Mouse (Mus musculus) hindbrain, embryonic 13.5 days (tissue): Measurements from ENCODE around the gene Meltf. TPM values are rescaled to one million over a fixed set of nuclear protein-coding genes. Genes with fewer than 3 reads are reported as not detected.
A peak's percentile ranks its signal among the peaks of the same experiment; 100 is the strongest.

Experiments
- ATAC-seq: fragments of 200-750 bp; cut with Nextera tagmentation; 2 replicates; pipeline ENCODE4 v1.8.0; 2017; ENCODE audit warnings: moderate TSS enrichment; ENCODE audit not compliant: low FRiP score
- H3K27ac ChIP-seq: fragments of 300-500 bp; sonication (generic); 2 replicates; pipeline ENCODE4 v1.5.1; 2015; ENCODE audit warnings: inconsistent platforms, mild to moderate bottlenecking, moderate library complexity
- H3K27me3 ChIP-seq: fragments of 300-500 bp; sonication (generic); 2 replicates; pipeline ENCODE4 v1.6.1; 2015; ENCODE audit warnings: mild to moderate bottlenecking, inconsistent platforms
- H3K36me3 ChIP-seq: fragments of 300-500 bp; sonication (generic); 2 replicates; pipeline ENCODE4 v1.6.1; 2015; ENCODE audit warnings: mild to moderate bottlenecking, inconsistent platforms
- H3K4me1 ChIP-seq: fragments of 300-500 bp; sonication (generic); replicated peaks from 2 replicates; pipeline ENCODE4 v1.6.1; 2015; ENCODE audit warnings: inconsistent platforms
- H3K4me2 ChIP-seq: fragments of 300-500 bp; sonication (generic); 2 replicates; pipeline ENCODE4 v1.6.1; 2015; ENCODE audit warnings: inconsistent platforms, mild to moderate bottlenecking, moderate library complexity
- H3K4me3 ChIP-seq: fragments of 300-500 bp; sonication (generic); 2 replicates; pipeline ENCODE4 v1.5.1; 2015; ENCODE audit warnings: mild to moderate bottlenecking, inconsistent platforms
- H3K9ac ChIP-seq: fragments of 300-500 bp; sonication (generic); 2 replicates; pipeline ENCODE4 v1.6.1; 2015; ENCODE audit warnings: mild to moderate bottlenecking, inconsistent platforms
- H3K9me3 ChIP-seq: fragments of 300-500 bp; sonication (generic); 2 replicates; pipeline ENCODE4 v1.6.1; 2016; ENCODE audit warnings: inconsistent platforms
- WGBS: fragments of 180-500 bp; shearing (Covaris S2); methylation state at CpG from one replicate; pipeline ENCODE4 v1.1.7; 2015; 5-methylcytosine and 5-hydroxymethylcytosine counted together
- polyA plus RNA-seq: library from polyadenylated mRNA; unstranded; fragments of >200 nt; fragmentation: Nextera tagmentation; extraction: Ambion mirVana; gene quantifications from 2 replicates; pipeline ENCODE4 v1.2.1, GENCODE M21; 2015

Gene Meltf
- polyA plus RNA-seq, 1 experiment from 2014 or later = 0.22 TPM

DNA sequence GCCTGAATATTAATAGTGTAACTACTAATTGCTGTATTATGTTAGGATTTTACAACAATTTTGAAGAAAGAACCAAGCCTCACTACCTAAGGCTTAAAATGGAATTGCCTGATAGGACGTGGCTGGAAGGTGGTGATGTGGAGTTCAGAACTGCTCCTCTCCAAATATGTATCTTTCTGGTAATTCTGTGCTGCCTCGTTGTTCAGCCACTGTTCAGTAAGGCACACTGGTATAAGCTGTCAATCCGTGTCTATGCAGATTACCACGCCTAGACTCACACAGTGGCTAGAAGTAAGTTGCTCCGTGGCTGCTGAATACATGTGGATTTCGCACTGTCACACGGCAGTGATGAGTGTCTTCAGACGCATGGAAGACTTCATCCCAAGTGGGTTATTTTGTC is 4.9 kb upstream of the Meltf start:
- peaks cover 2% of the 10 kb centered on the region for H3K4me1 ChIP-seq
- ATAC-seq = no peak
- H3K9ac ChIP-seq = no peak overlapping the region
- no peak overlapping the region for H3K27ac ChIP-seq
- H3K4me3 ChIP-seq = no peak overlapping the region
- H3K27me3 ChIP-seq = 0 out of 2 replicates have a peak, but pooled peaks cover under 1% of the 10 kb centered on the region
- H3K9me3 ChIP-seq = no peaks in the 10 kb centered on the region
- 86% methylated on average over 8 of the region's 8 CpGs for WGBS
- peaks cover 22% of the 10 kb centered on the region for H3K36me3 ChIP-seq
- H3K4me2 ChIP-seq = no peak overlapping the region

DNA sequence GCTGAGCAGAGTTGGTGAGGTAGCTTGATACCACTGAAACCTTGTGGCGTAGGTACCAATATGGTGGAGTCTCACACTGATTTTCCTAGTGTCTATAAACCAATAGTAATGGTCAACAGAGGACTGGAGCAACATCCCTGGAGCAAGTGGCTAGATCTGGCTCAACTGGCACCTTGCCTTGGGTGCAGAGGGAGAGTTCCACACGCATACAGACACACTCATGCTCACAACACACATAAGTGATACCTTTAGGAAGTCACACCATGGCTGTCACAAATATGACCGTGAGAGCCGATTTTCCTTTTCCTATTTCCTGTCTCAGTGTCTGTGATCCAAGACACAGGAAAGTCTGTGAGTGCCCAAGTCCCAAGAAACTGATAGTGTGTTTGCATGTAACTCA is 3.2 kb upstream of the Meltf start:
- WGBS = 95% methylated on average over 4 of the region's 4 CpGs
- H3K27ac ChIP-seq = no peak overlapping the region
- 0 out of 2 replicates have a peak, but pooled peaks cover 7% of the 10 kb centered on the region for H3K27me3 ChIP-seq
- H3K9ac ChIP-seq = no peak overlapping the region
- peaks cover 22% of the 10 kb centered on the region for H3K36me3 ChIP-seq
- H3K4me3 ChIP-seq = no peak overlapping the region
- H3K4me2 ChIP-seq = no peak overlapping the region
- ATAC-seq = no peak
- H3K4me1 ChIP-seq = peaks cover 5% of the 10 kb centered on the region
- H3K9me3 ChIP-seq = no peaks in the 10 kb centered on the region

DNA sequence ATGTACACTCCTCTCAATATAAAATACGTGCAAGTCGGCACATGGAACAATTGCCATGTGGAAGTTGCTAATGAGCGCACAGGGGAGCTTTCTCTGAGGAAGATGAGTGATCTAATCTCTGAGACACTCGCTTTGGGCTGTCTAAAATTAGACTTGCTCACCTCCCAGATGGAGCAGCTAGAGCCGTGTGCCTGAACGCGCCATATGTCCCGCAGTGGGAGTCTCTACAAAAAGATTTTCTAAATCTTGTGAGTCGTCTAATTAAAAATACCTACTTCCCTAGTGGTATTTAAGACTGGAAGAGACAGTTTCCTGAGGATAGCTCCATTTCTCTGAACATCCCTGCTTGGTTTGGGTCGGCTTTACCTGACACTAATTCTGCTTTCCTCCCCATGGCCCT is 2.2 kb upstream of the Meltf start:
- no peak for ATAC-seq

DNA sequence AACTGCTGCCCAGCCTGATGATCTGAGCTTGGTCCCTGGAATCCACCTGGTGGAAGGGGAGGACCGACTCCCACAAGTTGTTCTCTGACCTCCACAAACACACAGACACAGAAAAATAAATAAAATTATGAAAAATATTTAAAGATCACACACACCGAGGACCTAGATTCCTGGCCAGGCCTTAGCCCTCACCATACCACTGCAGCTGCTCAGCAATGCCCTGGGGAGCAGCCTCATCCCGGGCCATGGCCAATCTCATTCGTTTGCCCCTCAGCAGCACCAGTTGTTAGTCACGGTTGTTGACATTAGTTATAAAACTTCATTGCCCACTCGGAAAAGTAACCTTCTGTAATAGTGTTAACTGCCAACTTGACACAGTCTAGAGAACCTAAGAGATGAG is 558 bp upstream of the Meltf start:
- H3K9ac ChIP-seq = no peak overlapping the region
- H3K4me1 ChIP-seq = peaks cover 9% of the 10 kb centered on the region
- ATAC-seq = no peak
- peaks cover 15% of the 10 kb centered on the region for H3K36me3 ChIP-seq
- no peak overlapping the region for H3K4me2 ChIP-seq
- H3K27me3 ChIP-seq = 0 out of 2 replicates have a peak, but pooled peaks cover 7% of the 10 kb centered on the region
- 69% methylated on average over 6 of the region's 6 CpGs for WGBS
- no peaks in the 10 kb centered on the region for H3K9me3 ChIP-seq
- no peak overlapping the region for H3K27ac ChIP-seq
- H3K4me3 ChIP-seq = no peak overlapping the region

More for the DNA sequence above, 2.2 kb upstream of the Meltf start:
- Histone ChIP-seq H3K9me3 (no peaks in the 10 kb centered on the region), H3K4me2 (no peak overlapping the region), H3K9ac (no peak overlapping the region), H3K4me1 (peaks cover 5% of the 10 kb centered on the region), H3K4me3 (no peak overlapping the region), H3K27ac (no peak overlapping the region), H3K27me3 (0 out of 2 replicates have a peak, but pooled peaks cover 7% of the 10 kb centered on the region), H3K36me3 (peaks cover 19% of the 10 kb centered on the region)
- 77% methylated on average over 10 of the region's 10 CpGs for WGBS

DNA sequence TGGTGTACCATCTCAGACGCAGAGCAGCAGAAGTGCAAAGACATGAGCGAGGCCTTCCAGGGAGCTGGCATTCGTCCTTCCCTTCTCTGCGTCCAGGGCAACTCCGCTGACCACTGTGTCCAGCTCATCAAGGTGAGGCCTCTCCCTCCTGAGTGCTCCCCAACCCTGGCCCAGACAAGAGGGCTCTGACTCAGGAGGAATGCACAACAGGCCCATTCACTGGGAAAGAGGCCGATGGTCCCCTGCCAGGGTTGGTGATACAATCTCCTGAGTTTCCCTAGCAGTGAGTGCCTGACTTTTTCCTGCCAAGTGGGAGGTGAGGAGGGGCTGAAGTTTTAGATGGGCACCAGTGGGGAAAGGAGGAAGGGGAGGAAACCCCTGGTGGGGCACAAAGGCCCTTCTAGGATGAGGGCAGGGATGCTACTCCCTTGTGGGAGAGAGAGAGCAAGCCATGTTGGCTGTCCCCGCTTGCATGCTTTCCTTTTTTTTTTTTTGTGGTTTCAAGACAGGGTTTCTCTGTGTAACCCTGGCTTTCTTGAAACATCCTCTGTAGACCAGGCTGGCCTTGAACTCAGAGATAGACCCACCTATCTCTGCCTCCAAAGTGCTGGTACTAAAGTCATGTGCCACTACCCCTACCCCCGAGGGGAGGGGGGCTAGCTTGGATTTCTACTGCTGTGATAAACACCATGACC is 1.7 kb downstream of the Meltf start:
- no peaks in the 10 kb centered on the region for H3K36me3 ChIP-seq
- no peaks in the 10 kb centered on the region for H3K9me3 ChIP-seq
- no peak overlapping the region for H3K4me2 ChIP-seq
- no peak overlapping the region for H3K9ac ChIP-seq
- ATAC-seq = no peak
- H3K4me1 ChIP-seq = peaks cover 21% of the 10 kb centered on the region
- 86% methylated on average over 8 of the region's 8 CpGs for WGBS
- H3K27me3 ChIP-seq = 0 out of 2 replicates have a peak, but pooled peaks cover 11% of the 10 kb centered on the region
- H3K4me3 ChIP-seq = no peak overlapping the region
- H3K27ac ChIP-seq = no peak overlapping the region

DNA sequence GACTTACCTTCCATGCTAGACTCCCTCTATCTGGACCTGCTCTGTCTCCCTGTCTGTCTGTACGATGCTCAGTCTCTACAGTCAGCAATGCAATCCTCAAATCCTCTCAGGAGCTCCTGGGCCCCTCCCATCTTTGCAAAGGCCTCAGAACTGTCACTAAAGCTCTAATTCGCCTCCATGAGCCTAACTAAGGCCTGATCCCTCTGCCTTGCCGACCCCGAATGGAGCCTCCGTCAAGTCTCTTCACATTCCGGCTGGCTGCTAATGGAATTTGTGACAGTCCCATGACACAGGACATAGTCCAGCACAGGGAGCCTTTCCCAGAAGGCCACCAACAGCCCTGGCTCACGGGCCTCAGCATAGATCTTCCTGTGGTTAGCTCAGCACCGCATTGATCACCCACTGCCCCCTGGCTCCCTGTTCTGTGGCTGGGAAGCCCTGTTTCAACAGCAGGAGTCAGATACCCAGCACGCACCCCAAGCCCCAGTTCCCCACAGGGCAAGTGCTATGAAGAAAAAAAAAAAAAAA is 3.8 kb downstream of the Meltf start:
- H3K9me3 ChIP-seq = no peaks in the 10 kb centered on the region
- no peaks in the 10 kb centered on the region for H3K36me3 ChIP-seq
- H3K4me3 ChIP-seq = no peak overlapping the region
- H3K4me1 ChIP-seq = peaks cover 21% of the 10 kb centered on the region
- 0 out of 2 replicates have a peak, but pooled peaks cover 11% of the 10 kb centered on the region for H3K27me3 ChIP-seq
- no peak for ATAC-seq
- no peak overlapping the region for H3K9ac ChIP-seq
- H3K27ac ChIP-seq = no peak overlapping the region
- WGBS = 64% methylated on average over 9 of the region's 9 CpGs
- H3K4me2 ChIP-seq = no peak overlapping the region

DNA sequence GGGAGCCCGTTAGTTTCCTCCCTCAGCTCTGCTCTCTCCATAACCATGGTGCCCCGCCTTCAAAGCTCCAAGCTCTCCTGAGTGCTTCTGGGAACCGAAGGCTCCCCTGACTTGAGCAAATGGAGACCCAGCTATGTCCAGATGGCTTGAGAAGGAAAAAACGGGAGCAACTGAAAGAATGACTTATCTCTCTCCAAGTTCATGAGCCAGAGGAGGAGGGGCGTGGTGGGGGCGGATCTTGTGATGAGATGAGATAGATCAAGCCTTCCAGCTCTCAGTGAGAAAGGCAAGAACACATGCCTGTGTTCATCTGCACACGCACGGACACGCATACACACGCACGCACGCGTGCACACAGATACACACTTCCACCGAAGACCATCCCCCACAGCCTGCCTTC is 4.7 kb downstream of the Meltf start:
- no peak overlapping the region for H3K4me2 ChIP-seq
- ATAC-seq = no peak
- WGBS = 72% methylated on average over 14 of the region's 14 CpGs

DNA sequence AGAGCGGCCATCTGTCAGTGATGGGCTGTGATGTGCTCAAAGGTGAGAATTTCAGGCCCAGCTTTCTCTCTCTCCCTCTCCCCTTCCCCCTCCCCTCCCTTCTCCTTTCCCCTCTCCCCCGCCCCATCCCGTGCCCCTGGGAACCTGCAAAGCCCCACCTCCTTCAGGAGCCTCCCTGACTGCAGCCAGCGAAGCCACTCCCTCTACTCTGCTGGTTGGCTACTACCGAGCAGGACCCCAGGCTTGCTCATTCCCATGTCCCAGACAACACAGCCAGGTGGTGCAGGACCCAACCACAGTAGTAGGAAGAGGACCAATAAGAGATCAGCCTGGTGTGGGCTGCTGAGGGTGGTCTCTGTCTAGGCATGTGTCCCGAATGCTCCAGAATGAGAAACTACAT is 5.3 kb downstream of the Meltf start:
- H3K4me2 ChIP-seq = 0 out of 2 replicates have a peak overlapping the region, but pooled peaks have one; percentile 10
- no peak overlapping the region for H3K9ac ChIP-seq
- no peaks in the 10 kb centered on the region for H3K36me3 ChIP-seq
- no peak overlapping the region for H3K4me3 ChIP-seq
- H3K9me3 ChIP-seq = no peaks in the 10 kb centered on the region
- H3K4me1 ChIP-seq = peaks cover 17% of the 10 kb centered on the region
- 0 out of 2 replicates have a peak, but pooled peaks have one; percentile 40 for ATAC-seq
- no peak overlapping the region for H3K27ac ChIP-seq
- H3K27me3 ChIP-seq = 0 out of 2 replicates have a peak, but pooled peaks cover 9% of the 10 kb centered on the region
- 17% methylated on average over 6 of the region's 6 CpGs for WGBS

More for the DNA sequence above, 4.7 kb downstream of the Meltf start:
- Histone ChIP-seq H3K9ac (no peak overlapping the region), H3K4me3 (no peak overlapping the region), H3K27me3 (0 out of 2 replicates have a peak, but pooled peaks cover 11% of the 10 kb centered on the region), H3K9me3 (no peaks in the 10 kb centered on the region), H3K36me3 (no peaks in the 10 kb centered on the region), H3K27ac (no peak overlapping the region), H3K4me1 (peaks cover 21% of the 10 kb centered on the region)

DNA sequence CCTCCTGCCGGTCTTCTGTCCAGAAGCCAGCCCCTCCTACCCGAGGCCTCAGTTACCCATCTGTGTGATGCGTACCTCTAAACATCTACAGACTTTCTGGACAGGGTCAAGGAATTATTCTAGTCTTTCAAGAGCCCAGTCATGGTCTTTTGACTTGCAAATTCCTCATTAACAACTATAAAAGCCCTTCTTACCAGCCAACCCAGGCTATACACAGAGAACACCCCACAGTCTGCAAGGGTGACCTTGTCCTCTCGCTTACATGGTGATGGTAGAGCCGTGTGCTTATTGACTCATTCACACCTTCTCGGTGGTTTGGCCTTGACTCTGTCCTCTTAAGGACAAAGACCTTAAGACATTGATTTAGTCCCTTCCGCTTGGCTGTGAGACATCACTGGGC is 12.3 kb downstream of the Meltf start:
- Histone ChIP-seq H3K27me3 (no peaks in the 10 kb centered on the region), H3K4me2 (no peak overlapping the region), H3K36me3 (no peaks in the 10 kb centered on the region), H3K4me3 (no peak overlapping the region), H3K9ac (no peak overlapping the region), H3K27ac (no peak overlapping the region), H3K9me3 (no peaks in the 10 kb centered on the region), H3K4me1 (no peaks in the 10 kb centered on the region)
- 48% methylated on average over 7 of the region's 7 CpGs for WGBS
- no peak for ATAC-seq

DNA sequence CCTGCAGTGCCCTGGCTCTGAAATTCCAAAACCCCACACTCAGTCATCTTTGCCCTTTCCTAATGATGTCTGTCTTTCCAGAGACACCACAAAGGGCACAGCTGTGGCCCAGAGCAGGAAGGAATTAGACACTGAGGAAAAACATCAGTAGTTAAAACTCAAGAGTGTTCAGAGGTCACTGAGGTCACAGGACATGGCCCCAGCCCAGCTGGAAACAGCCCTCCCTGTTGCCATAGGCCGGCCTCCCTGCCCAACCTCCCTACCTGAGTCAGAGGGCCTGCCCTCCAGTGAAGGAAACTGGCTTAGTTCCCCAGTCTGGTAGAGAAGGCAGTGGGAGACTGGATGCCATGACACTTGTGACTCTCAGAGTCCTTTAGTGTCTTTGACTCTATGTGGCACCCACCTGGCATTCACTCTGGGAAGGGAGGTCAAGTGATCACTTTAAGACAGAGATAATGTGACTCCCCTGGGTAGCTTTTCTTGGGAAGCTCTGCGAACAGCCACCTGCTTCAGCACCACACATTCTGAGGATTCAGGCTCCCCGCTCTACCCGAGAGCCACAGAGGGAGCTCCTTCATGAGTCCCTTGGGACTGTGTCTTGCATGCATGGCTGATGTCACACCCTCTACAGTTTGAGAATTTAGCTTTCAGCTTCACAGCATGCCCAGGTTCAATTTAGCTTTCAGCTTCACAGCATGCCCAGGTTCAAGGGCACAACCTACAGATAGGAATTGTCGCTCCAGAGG is 15.0 kb downstream of the Meltf start:
- no peak overlapping the region for H3K4me2 ChIP-seq
- H3K9me3 ChIP-seq = no peaks in the 10 kb centered on the region
- H3K4me1 ChIP-seq = peaks cover 19% of the 10 kb centered on the region
- no peaks in the 10 kb centered on the region for H3K36me3 ChIP-seq
- ATAC-seq = no peak
- no peak overlapping the region for H3K27ac ChIP-seq
- H3K27me3 ChIP-seq = no peaks in the 10 kb centered on the region
- H3K9ac ChIP-seq = no peak overlapping the region
- no peak overlapping the region for H3K4me3 ChIP-seq
- 62% methylated on average over 5 of the region's 5 CpGs for WGBS

DNA sequence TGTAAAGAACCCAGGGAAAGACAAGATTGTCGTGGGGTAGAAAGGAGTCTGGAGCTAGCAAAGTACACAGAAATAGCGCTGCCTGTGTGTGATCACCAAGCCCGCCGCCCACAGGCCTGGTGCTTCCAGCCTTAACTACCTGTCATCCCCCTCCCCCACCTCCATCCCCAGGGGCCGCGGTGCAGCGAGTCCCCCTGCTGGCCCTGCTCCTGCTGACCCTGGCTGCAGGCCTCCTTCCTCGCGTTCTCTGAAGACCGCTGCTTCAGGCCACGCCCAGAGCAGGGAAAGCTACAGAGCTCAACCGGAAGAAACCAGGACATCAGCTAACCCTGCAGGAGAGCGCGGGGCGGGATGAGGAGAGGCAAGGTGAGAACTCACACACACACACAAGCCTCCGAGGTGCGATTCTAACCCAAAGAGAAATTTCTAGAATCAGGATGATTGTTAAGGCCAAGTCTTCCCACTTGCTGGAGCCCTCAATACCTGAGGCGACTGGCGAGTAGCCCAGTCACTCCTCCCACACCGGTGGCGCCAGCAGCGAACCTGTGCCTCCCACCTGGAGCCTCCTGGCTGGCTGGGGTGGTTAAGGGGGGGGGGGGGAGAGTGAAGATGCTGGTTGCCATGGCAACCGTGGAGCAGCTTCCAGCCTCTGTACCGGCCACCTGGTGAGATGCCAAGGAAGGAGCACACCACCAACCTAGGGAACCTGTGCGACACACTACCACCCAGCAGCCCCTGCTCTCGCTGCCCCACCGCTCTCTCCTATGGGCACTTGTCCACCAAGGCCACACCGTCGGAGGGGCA is 18.6 kb downstream of the Meltf start:
- no peaks in the 10 kb centered on the region for H3K27me3 ChIP-seq
- ATAC-seq = peak; percentile 56
- H3K4me2 ChIP-seq = peak overlapping the region; percentile 55
- H3K4me3 ChIP-seq = peak overlapping the region; percentile 31
- WGBS = 13% methylated on average over 29 of the region's 29 CpGs
- no peaks in the 10 kb centered on the region for H3K36me3 ChIP-seq
- peak overlapping the region; percentile 61 for H3K9ac ChIP-seq
- H3K27ac ChIP-seq = peak overlapping the region; percentile 50; the same call in 1 of the 2 replicates
- no peaks in the 10 kb centered on the region for H3K9me3 ChIP-seq
- H3K4me1 ChIP-seq = peaks cover 28% of the 10 kb centered on the region
